Mouse (Mus musculus): ENCODE measurements around the gene Eef1akmt3. TPM values are rescaled to one million over a fixed set of nuclear protein-coding genes. Genes with fewer than 3 reads are reported as not detected.

The Eef1akmt3 gene
- total RNA-seq (2017) = not detected in 2 replicates

DNA sequence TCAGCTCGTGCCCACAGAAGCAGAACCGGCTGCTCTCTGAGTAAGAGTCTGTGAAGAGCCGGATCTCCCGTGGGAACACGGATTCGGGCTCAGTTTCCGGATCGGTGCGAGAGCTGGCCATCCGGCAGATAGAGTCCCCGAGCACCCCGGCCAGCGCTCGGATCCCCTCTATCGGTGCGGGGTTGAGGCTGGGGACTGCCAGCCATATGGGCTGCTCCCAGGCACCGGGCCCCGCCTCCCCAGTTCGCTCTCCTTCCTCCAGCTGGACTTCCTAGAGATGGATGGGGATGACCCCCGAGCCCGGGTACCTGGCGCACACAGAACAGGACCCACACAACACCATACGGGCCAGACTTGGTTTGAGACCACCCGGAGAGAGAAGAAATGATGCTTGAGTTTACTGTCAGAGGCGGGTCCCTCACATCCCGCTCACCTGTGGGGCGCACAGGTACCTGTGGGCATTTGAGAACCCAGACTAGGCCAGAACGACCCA lies at the start of gene Eef1akmt3, which contains the start of gene Mettl1:
TSS of gene Eef1akmt3 (minus strand) at position 240 of the 493 bp plus-strand sequence.
TSS of gene Mettl1 (plus strand) at position 141 of the 493 bp plus-strand sequence.
- ATAC-seq (replicated peaks in 1 of 2; ENCODE audit: insufficient read depth in 1 of 2, low FRiP score in 2 of 2, low TSS enrichment in 1 of 2, low read depth in 1 of 2, poor library complexity in 2 of 2, severe bottlenecking in 2 of 2) = peak; percentile 22 to 26; a peak in 1 of 4 replicates

DNA sequence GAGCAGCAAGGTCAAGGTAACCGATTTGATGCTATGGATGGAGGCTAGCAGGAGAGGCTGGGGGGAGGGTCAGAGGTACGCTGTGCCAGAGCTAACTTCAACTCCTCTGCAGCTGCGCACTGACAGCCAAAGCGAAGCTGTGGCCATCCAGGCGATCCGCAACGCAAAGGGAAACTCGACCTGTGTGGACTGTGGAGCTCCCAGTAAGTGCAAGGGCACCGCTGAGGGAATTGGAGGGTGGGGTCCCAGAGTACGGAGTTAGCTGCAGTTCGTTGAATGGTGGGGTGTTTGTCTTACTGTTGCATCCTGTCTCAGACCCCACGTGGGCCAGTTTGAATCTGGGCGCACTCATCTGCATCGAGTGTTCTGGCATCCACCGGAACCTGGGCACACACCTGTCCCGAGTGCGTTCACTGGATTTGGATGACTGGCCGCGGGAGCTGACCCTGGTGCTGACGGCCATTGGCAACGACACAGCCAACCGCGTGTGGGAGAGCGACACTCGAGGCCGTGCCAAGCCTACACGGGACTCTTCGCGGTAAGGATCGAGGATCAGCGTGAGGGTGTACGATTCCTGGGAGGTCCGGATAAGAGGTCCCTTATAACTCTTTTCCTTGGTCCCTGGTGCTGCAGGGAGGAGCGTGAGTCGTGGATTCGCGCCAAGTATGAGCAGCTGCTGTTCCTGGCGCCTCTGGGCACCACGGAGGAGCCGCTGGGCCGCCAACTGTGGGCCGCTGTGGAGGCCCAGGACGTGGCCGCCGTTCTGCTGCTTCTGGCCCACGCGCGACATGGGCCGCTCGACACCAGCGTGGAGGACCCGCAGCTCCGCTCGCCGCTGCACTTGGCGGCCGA lies 49.5 kb upstream of the Eef1akmt3 start:
- ATAC-seq (replicated peaks in 1 of 2; ENCODE audit: insufficient read depth in 1 of 2, low FRiP score in 2 of 2, low TSS enrichment in 1 of 2, low read depth in 1 of 2, poor library complexity in 2 of 2, severe bottlenecking in 2 of 2) = no peak

DNA sequence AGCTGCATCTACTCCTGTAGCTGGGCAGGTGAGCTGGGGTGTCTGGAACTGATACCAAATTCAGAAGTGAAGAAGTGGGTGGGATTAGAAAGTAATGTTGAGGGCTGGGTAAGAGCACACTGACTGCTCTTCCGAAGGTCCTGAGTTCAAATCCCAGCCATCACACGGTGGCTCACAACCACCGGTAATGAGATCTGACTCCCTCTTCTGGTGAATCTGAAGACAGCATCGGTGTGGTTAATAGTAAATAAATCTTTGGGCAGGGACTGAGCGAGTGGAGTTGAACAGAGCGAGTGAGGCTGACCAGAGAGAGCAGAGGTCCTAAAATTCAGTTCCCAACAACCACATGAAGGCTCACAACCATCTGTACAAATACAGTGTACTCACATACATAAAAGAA lies 44.3 kb upstream of the Eef1akmt3 start:
- ATAC-seq (replicated peaks in 1 of 2; ENCODE audit: insufficient read depth in 1 of 2, low FRiP score in 2 of 2, low TSS enrichment in 1 of 2, low read depth in 1 of 2, poor library complexity in 2 of 2, severe bottlenecking in 2 of 2) = no peak

DNA sequence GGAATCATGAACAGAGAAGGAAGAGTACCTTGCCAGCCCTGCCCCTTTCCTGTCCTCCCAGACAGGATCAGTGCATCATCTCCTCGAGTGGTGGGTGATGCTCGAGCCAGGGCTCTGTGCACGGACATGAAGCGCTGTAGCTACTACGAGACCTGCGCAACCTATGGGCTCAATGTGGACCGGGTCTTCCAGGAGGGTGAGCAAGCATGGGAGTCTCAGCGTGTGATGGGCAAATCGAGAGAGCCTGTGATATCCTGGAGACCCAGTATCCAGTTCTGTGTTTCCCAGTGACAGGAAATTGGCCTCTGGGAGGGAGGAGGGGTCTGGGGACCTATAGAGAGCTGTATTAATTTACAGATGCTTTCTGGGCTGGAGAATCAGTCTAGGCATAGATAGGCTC lies 43.7 kb upstream of the Eef1akmt3 start:
- no peak for ATAC-seq (replicated peaks in 1 of 2; ENCODE audit: insufficient read depth in 1 of 2, low FRiP score in 2 of 2, low TSS enrichment in 1 of 2, low read depth in 1 of 2, poor library complexity in 2 of 2, severe bottlenecking in 2 of 2)

DNA sequence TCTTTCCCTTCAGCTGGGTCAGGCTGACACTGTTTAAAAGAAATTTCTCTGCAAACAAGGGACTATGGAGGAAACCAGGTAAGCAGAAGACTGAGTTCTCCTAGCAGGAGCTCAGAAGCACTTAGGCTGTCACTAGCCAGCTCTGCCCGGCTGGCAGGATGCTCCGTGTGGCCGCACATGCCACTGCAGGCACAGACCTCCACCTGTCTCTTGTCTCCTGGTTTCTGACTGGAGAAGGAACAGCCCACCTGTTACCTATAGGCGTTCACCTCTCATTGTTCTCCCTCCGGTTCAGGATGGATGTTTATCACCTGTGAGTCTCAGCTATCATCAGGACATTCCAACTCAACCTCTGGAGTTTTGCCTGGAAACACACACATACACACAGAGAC lies 42.6 kb upstream of the Eef1akmt3 start:
- no peak for ATAC-seq (replicated peaks in 1 of 2; ENCODE audit: insufficient read depth in 1 of 2, low FRiP score in 2 of 2, low TSS enrichment in 1 of 2, low read depth in 1 of 2, poor library complexity in 2 of 2, severe bottlenecking in 2 of 2)

DNA sequence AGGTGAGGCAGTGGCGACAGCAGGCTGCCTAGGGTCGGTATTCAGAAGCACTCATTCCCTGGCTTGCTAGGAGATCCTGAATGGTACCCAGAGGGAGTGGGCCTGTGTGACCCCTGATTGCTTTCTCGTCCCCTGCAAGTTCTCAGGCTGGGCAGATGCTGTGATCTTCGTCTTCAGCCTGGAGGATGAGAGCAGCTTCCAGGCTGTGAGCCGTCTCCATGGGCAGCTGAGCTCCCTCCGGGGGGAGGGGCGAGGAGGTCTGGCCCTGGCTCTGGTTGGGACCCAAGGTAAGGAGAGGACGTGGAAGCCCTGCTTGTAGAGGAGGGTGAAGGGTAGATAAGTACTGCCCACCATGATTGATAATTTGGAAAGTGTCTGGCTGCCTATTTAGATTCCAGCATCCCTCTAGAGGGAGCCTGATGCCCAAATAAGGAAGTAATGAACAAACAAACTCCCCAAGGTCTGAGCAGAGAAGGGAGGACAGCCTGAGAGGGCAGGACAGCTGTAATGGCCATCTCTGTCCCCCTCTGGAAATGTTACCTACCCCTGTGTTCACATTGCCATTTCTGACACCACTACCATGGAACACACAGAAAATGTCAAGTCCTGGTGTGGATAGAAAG lies 42.1 kb upstream of the Eef1akmt3 start:
- ATAC-seq (replicated peaks in 1 of 2; ENCODE audit: insufficient read depth in 1 of 2, low FRiP score in 2 of 2, low TSS enrichment in 1 of 2, low read depth in 1 of 2, poor library complexity in 2 of 2, severe bottlenecking in 2 of 2) = no peak

DNA sequence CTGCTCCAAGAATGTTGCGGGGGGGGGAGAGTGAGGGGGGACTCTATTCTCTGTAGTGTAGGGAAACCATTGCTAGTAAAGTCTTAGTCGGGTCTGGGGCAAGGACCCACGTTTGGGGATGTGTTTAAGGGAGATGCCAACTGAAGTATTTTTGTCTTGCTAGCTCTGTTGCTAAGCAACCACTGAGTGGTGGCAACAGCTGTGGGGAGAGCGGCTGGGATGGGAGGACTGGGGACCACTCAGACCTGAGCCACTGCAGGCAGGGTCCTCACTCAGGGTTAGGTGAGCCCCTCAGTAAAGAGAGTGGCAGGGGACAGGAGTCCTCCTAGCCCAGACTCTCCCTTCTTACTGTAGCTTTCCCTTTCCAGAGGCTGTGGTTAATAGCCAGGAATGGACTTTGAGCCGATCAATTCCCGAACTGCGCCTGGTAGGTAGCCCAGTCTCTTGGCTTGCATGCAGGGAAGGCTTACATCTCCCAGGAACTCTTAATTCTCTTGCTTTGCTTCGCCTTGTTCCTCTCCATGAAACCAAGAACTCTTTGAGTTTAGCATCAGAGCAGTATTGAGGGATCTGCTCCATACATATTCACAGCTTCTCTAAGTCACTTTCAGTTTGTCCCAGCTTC lies 40.8 kb upstream of the Eef1akmt3 start:
- ATAC-seq (replicated peaks in 1 of 2; ENCODE audit: insufficient read depth in 1 of 2, low FRiP score in 2 of 2, low TSS enrichment in 1 of 2, low read depth in 1 of 2, poor library complexity in 2 of 2, severe bottlenecking in 2 of 2) = no peak

DNA sequence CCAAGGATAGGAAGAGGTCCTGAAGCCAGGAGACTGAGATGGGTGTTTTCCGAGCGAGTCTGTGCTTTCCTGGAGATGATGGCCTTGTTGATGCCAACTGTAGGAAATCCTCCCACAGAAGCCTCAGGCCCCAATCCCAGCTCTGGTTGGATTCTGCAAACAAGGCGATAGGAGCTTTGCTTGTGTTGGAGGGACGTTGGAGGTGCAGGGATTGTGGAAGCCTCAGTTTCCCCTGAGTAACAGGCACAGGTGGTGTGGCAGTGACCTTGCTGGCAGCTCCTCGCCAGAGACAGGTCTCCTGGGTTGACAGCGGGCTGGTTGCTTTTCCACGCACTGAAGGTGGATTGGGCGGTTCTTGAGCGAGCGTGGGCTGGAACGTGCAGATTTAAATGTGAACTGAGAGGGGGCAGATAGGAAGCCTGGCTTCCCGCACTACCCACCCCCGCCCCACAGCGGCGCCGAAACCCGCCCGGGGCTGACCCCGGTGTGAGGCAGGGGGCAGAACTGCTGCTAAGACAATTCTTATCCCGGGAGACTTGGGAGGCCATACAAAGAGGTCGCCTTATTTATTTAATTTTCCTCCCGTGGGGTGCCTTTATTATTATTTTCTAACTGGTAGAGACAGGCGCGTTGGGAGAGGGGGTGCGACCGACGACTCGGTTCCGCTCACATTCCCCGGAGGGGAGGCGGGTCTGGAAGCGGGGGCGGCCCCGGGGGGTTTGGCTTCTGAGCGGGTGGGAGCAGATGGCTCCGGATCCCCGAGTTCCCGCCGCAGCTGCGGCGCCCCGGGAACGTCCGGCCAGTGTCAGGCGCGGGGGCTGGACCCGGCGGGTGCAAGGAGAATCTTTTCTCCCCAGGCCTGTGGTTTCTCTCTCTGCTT lies 39.8 kb upstream of the Eef1akmt3 start:
- no peak for ATAC-seq (replicated peaks in 1 of 2; ENCODE audit: insufficient read depth in 1 of 2, low FRiP score in 2 of 2, low TSS enrichment in 1 of 2, low read depth in 1 of 2, poor library complexity in 2 of 2, severe bottlenecking in 2 of 2)

DNA sequence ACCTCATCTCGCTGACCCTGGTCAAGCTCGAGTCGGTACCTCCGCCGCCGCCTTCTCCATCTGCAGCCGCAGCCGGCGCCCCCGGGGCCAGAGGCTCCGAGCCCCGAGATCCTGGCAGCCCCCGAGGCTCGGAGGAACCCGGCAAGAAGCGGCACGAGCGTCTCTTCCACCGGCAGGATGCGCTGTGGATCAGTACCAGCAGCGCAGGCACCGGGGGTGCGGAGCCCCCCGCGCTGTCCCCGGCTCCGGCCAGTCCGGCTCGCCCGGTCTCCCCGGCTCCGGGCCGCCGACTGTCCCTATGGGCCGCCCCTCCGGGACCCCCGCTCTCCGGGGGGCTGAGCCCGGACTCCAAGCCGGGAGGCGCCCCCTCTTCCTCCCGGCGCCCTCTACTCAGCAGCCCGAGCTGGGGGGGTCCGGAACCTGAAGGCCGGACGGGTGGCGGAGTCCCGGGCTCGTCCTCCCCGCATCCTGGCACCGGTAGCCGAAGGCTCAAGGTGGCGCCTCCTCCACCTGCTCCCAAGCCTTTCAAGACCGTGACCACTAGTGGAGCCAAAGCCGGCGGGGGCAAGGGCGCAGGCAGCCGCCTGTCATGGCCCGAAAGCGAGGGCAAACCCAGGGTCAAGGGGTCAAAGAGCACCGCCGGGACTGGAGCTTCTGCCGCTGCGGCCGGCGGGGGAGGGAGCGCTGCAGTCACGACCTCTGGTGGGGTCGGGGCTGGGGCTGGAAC lies 38.5 kb upstream of the Eef1akmt3 start:
- no peak for ATAC-seq (replicated peaks in 1 of 2; ENCODE audit: insufficient read depth in 1 of 2, low FRiP score in 2 of 2, low TSS enrichment in 1 of 2, low read depth in 1 of 2, poor library complexity in 2 of 2, severe bottlenecking in 2 of 2)

DNA sequence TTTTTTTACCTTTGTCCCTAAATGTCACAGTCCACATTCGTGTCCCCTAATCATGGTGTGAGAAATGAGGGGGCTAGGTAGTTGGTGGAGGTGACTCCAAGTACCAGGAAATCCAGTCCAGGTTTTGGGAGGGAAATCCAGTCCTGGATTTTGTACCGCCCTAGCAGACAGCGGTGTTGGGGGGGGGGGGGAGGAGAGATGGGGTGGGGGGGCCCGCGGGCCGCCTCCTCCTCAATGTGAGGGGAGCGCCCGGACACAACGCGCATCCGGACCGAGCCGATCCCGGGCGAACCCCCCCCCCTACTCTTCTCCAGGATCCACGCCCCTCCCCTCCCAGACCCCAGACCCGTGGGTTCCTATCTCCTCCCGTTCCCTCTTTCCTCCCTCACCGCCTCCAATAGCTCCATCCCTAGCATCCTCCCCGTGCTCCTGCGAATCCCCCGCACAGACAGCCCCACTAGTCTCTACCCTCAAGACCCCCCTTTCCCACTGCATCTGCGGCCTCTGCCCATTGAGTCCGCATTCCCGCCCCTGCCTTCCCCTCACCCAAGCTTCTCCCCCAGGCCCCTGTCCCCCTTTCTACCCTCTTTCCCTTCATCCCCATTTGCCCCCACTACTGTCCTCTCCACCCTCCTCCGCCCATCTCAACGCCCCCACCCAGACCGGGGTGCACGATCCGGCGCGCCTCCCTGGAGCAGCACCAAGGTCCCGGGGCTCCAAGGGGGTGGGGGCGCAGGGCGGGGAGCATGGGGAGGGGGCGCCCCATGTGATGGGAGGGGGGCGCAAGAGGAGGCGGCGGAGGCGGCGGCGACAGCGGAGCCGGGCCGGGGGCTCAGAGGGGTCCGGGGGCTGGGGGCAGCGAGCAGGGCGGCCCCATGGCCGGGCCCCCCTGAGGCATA lies 37.6 kb upstream of the Eef1akmt3 start:
- no peak for ATAC-seq (replicated peaks in 1 of 2; ENCODE audit: insufficient read depth in 1 of 2, low FRiP score in 2 of 2, low TSS enrichment in 1 of 2, low read depth in 1 of 2, poor library complexity in 2 of 2, severe bottlenecking in 2 of 2)

DNA sequence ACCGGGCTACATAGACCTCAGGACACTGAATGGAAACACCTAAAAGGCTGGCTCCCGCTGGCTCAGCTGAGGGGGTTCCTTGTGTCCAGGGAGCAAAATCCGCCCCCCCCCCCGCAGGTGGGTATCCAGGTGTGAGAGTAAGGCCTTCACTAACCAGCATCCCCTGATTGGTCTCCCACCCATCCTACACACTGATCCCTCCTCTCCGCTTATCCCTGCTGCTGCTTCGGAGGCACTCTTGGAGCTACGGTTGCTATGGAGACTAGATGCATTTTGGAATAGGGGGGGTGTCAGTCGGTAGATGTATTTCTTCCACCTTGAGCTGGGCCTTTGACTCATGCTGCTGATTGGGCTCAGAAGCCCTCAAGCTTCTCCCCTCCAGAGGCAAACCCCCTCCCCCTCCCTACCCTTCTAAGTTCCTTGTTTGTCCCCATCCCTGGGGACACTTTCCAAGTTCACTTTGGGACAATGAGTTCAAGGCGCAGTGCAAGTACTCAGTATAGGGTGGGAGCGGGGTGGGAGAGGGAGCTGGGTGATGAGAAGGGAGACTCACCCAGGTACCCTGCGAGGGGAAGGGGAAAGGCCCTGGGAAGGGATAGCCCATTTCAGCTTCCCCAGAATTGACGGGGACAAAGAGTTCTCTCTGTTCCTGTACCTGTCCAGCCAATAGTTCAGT lies 36.8 kb upstream of the Eef1akmt3 start:
- no peak for ATAC-seq (replicated peaks in 1 of 2; ENCODE audit: insufficient read depth in 1 of 2, low FRiP score in 2 of 2, low TSS enrichment in 1 of 2, low read depth in 1 of 2, poor library complexity in 2 of 2, severe bottlenecking in 2 of 2)

DNA sequence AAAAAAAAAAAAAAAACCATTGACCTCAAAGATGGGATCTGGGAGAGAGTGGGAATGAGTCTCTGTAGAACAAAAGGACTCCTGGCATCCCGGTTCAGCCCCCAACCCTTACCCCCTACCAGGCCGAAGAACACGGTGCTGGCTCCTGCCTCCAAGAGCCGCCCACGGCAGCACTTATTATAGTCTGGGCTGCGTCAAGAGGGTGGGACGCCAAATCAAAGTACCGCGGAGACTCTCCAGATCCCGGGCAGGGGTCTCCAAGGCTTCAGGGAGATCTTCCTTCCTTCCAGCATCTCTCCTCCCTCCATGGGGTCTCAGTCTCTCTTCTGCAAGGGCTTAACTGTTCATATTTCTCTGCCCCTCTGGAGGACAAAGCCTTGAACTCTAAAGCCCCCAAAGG lies 36.2 kb upstream of the Eef1akmt3 start:
- ATAC-seq (replicated peaks in 1 of 2; ENCODE audit: insufficient read depth in 1 of 2, low FRiP score in 2 of 2, low TSS enrichment in 1 of 2, low read depth in 1 of 2, poor library complexity in 2 of 2, severe bottlenecking in 2 of 2) = no peak

DNA sequence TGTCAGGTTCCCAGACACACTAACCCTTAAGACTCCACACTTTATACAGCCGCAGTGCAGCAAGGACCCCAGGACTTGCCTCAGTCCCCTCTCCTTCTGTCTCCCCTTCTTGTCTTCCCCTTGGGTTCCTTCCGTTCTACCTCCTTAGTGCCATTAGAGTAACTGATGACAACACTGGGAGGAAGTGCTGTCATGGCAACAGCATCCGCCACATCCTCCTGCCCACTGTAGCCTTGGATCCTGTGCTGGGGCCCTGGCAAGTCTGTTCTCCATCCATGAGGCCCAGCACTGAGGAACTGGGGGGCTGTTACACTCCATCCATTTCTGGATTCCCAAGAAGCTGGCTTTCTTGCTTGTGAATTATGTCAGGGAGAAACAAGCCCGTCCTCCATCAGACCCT lies 34.8 kb upstream of the Eef1akmt3 start:
- ATAC-seq (replicated peaks in 1 of 2; ENCODE audit: insufficient read depth in 1 of 2, low FRiP score in 2 of 2, low TSS enrichment in 1 of 2, low read depth in 1 of 2, poor library complexity in 2 of 2, severe bottlenecking in 2 of 2) = peak; percentile 74 to 77

DNA sequence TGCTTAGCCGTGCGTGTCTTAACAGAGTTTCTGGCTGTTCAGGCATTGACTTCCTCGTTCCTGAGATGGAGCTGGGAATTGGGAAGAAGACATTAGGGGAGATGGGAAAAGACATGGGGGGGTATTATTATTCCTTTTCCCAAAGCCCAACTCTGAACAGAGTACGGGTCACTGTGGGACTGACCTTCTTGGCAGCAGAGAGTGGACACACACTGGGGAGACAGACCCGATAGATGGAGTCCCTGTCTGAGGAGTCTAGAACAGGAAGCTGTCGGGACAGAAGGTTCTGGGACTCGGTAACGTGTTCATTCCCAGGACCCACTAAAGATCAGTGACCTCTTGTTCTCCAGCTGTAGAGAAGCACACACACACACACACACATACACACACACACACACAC lies 34.3 kb upstream of the Eef1akmt3 start:
- peak in 1 of 2 experiments; percentile 15; a peak in 1 of 4 replicates for ATAC-seq (replicated peaks in 1 of 2; ENCODE audit: insufficient read depth in 1 of 2, low FRiP score in 2 of 2, low TSS enrichment in 1 of 2, low read depth in 1 of 2, poor library complexity in 2 of 2, severe bottlenecking in 2 of 2)

DNA sequence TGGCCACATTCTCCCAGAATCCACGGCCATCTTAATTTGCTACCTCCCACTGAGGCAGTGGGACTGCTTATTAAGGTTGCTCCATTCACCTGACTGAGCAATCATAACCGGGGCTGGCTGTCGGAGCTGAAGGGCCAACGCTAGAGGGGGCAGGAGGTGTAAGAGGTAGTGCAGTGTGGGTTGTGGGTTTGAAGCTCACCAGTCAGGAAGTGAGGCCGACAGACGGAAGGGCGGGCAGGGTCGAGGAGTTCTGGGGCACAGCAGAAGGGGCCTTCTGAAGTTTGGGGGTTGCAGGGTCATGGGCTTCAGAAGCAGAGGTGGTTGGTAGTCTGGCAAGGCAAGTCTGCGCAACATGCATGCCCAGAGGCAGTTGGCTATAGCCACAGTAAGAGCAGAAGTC lies 33.8 kb upstream of the Eef1akmt3 start, which contains the start of gene Agap2:
TSS of gene Agap2 (plus strand) at position 205 of the 400 bp plus-strand sequence.
- ATAC-seq (replicated peaks in 1 of 2; ENCODE audit: insufficient read depth in 1 of 2, low FRiP score in 2 of 2, low TSS enrichment in 1 of 2, low read depth in 1 of 2, poor library complexity in 2 of 2, severe bottlenecking in 2 of 2) = peak; percentile 85 to 87
